Mouse (Mus musculus): ENCODE results near the gene Uba52. TPM values are rescaled to one million over a fixed set of nuclear protein-coding genes. Genes with fewer than 3 reads are reported as not detected.

The Uba52 gene
- polyA plus RNA-seq (2012; rRNA removed) = 848 and 888 TPM in 2 replicates

DNA sequence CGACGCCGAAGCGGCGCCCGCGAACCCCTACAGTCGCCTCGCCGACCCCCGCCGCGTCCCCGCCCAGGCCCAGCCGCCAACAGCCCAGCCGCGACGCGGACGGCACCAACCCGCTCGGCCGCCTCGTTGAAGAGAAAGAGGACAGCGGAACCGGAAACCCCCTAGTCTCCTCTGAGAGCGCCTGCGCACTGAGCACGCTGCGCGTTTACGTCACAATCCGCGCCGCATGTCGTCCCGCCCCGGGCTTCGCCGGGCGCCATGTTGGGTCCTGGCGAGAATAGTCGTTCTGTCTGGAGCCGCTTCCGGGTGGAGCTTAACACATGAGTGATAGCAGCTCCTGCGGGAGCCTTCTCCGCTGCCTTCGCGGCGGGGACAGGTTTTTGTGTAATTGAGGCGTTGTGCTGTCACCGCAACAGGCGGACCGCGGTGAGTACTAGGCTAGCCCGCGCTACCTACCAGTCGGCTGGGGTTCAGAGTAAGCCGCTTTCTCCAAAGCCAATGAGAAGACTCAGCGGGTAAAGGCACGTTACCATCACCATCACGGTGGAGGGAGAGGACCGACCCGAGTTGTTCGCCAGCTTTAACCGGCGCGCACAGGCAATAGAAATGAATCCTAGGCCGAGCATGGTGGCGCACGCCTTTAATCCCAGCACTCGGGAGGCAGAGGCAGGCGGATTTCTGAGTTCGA, at the start of gene Uba52:
Gene Uba52 (minus strand): TSS at position 574 of the 688 bp plus-strand sequence.

DNA sequence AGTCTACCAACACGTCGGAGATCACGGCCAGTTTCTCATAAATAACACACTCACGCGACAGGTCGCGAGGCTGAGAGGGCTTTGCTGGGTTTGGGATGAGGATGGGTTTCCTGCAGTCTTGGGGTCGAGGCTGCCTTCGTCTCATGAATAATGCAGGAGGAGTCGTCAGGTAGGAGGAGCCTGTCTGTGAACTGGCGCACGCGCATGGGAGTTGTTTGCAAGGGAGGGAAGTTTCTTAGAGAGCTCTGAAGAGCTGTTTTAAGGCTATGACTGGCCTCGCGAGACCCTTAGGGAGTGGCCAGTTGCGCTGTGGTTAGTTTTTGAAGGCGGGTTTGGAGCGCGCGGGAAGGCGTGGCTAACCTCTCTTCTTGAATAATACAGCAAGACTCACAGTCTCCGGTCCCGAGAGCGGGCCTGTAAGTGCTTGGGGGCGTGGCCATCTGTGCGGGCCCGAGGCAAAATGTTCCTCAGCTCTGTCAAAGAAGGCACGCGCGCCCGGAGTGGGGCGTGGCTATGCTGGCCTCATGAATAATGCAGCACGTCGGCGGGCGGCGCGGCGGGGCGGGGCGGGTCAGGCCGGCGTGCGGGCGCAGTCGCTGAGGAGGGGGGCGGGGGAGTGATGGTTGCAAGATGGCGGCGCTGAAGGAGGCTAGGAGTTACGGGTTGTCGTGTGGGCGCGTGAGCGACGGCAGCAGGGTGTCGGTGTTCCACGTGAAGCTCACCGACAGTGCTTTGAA, 28.6 kb upstream of the Uba52 start, which contains the start of gene Ell:
Gene Ell (plus strand): TSS at position 381 of the 737 bp plus-strand sequence.

DNA sequence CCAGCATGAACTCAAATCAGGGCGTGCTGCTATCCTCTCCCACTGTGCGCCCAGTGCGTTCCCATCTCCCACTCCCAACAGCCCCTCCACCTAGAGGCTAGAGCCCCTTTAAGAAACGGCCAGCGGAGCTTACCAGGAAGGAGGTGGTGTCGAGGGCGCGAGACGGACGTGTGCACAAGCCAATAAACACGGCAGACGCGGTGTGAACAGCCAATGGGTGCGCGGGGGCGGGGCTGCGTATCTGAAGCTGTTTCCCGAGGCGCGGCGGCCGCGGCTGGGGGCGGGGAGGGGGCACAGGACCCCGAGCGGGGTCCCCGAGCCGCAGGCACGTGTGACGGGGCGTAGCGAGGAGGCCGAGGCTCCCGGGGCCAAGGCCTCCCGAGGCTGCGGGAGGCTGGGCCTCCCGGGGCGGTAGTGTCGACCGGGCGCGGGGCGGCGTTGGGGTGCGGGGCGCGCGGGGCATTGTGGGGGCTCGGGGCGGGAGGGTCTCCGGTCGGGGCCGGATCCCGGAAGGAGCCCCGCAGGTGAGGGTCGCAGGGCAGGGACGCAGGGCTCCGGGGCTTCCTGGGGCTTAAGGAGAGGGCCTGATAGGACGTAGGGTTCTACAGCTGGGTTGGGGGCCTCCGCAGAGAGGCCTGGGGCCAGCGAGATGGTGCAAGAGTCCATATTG, 17.0 kb upstream of the Uba52 start, which contains the start of the genes Fkbp8 and Kxd1:
Gene Fkbp8 (plus strand): TSS at position 213 of the 670 bp plus-strand sequence.
Gene Kxd1 (minus strand): TSS at position 445 of the 670 bp plus-strand sequence.

DNA sequence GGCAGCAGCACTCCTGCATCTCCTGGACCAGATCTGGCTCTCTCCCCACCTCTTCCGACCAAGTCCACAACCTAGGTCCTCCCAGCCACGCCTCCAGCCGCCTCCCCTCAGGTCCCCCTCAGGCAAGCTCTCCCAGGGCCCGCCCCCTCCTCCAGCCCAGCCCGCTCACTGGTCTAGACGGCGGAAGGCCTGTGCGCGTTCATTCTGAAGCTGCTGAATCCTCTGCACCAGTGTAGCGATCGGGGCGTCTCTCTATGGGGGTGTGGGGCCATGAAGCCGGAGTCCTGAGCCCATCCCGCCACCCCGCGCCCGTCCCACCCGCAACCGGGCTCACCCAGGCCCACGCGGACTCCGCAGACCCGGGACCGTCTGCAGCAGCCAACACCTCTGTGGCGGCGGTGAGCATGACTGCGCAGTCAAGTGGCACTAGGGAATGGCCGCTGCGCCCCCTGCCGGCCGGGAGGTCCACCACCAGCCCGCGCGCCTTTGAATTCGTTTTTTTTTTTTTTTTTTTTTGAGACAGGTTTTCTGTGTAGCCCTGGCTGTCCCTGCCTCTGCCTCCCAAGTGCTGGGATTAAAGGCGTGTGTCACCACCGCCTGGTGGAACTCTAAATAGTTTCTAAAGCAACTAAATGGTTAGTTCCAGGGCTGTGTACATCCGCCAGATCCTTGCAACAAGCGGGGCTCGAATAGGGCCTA, 4.1 kb downstream of the Uba52 start, which contains the start of gene Rex1bd:
Gene Rex1bd (minus strand): TSS at position 425 of the 699 bp plus-strand sequence.

DNA sequence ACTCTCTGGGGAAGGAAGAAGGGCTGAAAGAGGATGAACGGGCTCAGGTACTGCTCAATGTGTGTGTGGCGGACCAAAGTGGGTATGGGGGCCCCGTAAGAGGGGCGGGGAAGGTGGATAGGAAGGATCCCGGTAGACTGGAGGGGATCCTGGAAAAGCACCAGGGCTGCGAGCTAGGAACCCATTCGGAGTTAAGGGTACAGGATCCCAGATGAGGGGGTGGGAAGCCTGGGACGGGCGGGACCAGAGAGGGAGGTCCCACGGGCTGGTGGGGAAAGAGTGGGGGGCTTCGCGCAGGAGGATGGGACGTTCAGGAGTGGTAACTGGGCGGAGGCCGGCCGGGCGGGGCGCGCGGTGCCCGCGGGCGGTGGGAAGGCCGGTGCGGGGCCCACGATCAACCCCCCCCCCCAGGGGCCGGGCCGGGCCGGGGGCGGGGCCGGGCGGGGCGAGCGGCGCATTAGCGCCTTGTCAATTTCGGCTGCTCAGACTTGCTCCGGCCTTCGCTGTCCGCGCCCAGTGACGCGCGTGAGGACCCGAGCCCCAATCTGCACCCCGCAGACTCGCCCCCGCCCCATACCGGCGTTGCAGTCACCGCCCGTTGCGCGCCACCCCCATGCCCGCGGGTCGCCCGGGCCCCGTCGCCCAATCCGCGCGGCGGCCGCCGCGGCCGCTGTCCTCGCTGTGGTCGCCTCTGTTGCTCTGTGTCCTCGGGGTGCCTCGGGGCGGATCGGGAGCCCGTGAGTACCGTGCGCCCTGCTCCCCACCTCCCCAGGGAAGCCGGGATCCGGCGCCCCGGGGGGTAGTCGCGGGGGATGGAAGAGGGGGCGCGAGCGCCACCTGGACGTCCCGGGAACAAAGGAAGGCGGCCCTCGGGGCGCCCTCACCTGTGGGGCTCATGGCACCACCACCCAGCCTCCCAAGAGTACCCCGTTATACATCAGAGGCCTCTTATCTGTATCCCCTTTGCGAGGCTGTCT, 17.6 kb downstream of the Uba52 start, which contains the start of gene Crlf1:
Gene Crlf1 (plus strand): TSS at position 495 of the 977 bp plus-strand sequence.

DNA sequence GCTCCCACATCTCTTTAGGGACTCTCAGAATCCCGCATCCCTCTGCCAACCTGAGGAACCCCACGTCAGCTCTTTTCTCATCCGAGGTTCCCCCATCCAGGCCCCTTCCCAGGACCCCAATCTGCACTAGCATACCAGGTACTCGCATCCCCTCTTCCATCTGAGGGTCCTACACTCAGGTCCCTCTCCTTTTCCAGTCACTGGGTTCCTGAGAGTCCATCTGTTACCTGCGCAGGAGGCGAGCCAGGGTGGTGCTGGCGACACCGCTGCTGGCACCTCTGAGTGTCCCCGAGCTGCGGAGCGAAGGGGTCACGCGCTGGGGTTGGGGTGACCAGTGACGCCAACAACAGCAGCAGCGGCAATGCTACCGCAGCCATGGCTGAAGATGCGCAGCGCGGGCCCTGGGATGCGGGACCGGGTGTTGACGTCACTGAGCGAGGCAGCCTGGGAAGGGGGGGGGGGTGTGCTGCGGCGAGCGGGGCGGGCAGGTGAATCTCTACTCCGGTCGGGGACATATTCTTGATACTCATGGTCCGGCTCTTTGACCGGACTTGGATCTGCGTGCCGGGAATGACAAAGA, 23.6 kb downstream of the Uba52 start, which contains the start of gene Tmem59l:
Gene Tmem59l (minus strand): TSS at position 418 of the 580 bp plus-strand sequence.

DNA sequence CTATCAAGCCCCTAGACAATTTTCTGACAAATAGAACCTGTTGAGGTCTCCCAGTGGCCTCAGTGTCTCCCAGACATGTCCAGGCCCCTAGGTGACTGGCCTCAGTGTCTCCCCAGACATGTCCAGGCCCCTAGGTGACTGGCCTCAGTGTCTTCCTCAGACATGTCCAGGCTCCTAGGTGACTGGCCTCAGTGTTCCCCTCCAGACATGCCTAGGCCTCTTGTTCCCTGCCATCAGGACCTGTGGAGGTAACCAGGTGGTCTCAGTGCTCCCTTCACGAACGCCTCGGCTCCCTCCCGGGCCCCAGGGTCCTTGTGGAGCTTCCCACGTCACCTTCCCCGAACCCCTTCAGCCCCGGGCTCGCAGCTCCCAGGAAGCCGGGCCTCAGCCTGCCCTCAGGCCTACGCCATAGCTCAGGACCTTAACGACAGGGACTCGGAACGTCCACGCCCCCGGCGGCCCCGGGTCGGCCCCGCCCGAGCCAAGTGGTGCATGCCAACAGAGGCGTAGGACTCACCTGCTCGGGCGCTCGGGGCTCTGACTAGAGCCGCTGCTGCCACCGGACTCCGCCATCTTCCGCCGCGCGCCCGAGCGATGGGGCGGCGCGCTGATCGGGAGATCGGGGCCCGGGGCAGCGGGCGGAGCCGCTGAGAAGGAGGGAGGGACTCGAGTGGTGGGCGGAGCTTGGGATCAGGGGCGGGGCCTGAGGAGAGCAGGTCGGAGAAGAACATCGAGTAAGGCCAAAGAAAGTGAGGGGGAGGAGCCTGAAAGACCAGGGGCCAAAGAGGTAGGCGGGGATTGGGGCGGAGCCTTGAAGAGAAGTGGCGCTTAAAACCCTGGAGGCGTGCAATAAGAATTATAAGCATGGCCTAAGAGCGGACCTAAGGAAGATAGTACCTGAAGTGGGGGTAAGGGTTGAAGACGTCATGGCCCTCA, 34.0 kb downstream of the Uba52 start, which contains the start of gene Klhl26:
Gene Klhl26 (minus strand): TSS at position 636 of the 936 bp plus-strand sequence.

Other genes with a start within 250 kb of the Uba52 start
- 6.7 and 6.9 TPM in 2 replicates for gene Homer3, start 228.0 kb downstream of the Uba52 start, polyA plus RNA-seq (2012; rRNA removed)
- 16.9 and 18.1 TPM in 2 replicates for gene Ddx49, start 208.3 kb downstream of the Uba52 start, polyA plus RNA-seq (2012; rRNA removed)
- 193 and 196 TPM in 2 replicates for gene Cope, start 208.3 kb downstream of the Uba52 start, polyA plus RNA-seq (2012; rRNA removed)
- 0.07 and 0.09 TPM in 2 replicates for gene Cers1, start 195.0 kb downstream of the Uba52 start, polyA plus RNA-seq (2012; rRNA removed)
- 0.05 TPM in 1 of 2 replicates, not detected in the other for gene Gdf1, start 181.0 kb downstream of the Uba52 start, polyA plus RNA-seq (2012; rRNA removed)
- 9.1 and 10.4 TPM in 2 replicates for gene Upf1, start 157.5 kb downstream of the Uba52 start, polyA plus RNA-seq (2012; rRNA removed)
- gene Comp, start 137.2 kb downstream of the Uba52 start, polyA plus RNA-seq (2012; rRNA removed) = 2.0 and 2.9 TPM in 2 replicates
- 2.5 and 3.1 TPM in 2 replicates for gene Crtc1, start 71.2 kb downstream of the Uba52 start, polyA plus RNA-seq (2012; rRNA removed)
- gene Klhl26, start 33.8 kb downstream of the Uba52 start, polyA plus RNA-seq (2012; rRNA removed) = 7.9 and 9.8 TPM in 2 replicates
- 0.02 and 0.08 TPM in 2 replicates for gene Tmem59l, start 23.4 kb downstream of the Uba52 start, polyA plus RNA-seq (2012; rRNA removed)
- gene Crlf1, start 17.6 kb downstream of the Uba52 start, polyA plus RNA-seq (2012; rRNA removed) = 0.22 and 0.23 TPM in 2 replicates
- gene Rex1bd, start 4.0 kb downstream of the Uba52 start, polyA plus RNA-seq (2012; rRNA removed) = 43.3 and 47.6 TPM in 2 replicates
- gene Fkbp8, start 16.9 kb upstream of the Uba52 start, polyA plus RNA-seq (2012; rRNA removed) = 154 and 168 TPM in 2 replicates
- gene Kxd1, start 17.2 kb upstream of the Uba52 start, polyA plus RNA-seq (2012; rRNA removed) = 35.7 and 38.3 TPM in 2 replicates
- 13.9 and 18.2 TPM in 2 replicates for gene Ell, start 28.7 kb upstream of the Uba52 start, polyA plus RNA-seq (2012; rRNA removed)
- gene Isyna1, start 83.6 kb upstream of the Uba52 start, polyA plus RNA-seq (2012; rRNA removed) = 26.1 and 31.4 TPM in 2 replicates
- 24.5 and 28.9 TPM in 2 replicates for gene Ssbp4, start 98.1 kb upstream of the Uba52 start, polyA plus RNA-seq (2012; rRNA removed)
- gene Lrrc25, start 105.4 kb upstream of the Uba52 start, polyA plus RNA-seq (2012; rRNA removed) = 8.3 and 9.3 TPM in 2 replicates
- 3.7 and 6.3 TPM in 2 replicates for gene Gdf15, start 121.7 kb upstream of the Uba52 start, polyA plus RNA-seq (2012; rRNA removed)
- gene Pgpep1, start 149.6 kb upstream of the Uba52 start, polyA plus RNA-seq (2012; rRNA removed) = 19.5 and 19.7 TPM in 2 replicates
- 71.8 and 85.1 TPM in 2 replicates for gene Lsm4, start 162.4 kb upstream of the Uba52 start, polyA plus RNA-seq (2012; rRNA removed)
- gene Jund, start 188.1 kb upstream of the Uba52 start, polyA plus RNA-seq (2012; rRNA removed) = 48.4 and 51.5 TPM in 2 replicates
- gene Iqcn, start 192.7 kb upstream of the Uba52 start, polyA plus RNA-seq (2012; rRNA removed) = not detected in 2 replicates
- 0.02 and 0.05 TPM in 2 replicates for gene Gm3336, start 207.7 kb upstream of the Uba52 start, polyA plus RNA-seq (2012; rRNA removed)
- 6.5 and 7.5 TPM in 2 replicates for gene Pde4c, start 212.9 kb upstream of the Uba52 start, polyA plus RNA-seq (2012; rRNA removed)
- gene Rab3a, start 243.9 kb upstream of the Uba52 start, polyA plus RNA-seq (2012; rRNA removed) = 3.5 and 4.2 TPM in 2 replicates